Mouse (Mus musculus) myocyte (in vitro differentiated cells): ENCODE data around the gene Ninl.

Experiments used
- MYOD1 ChIP-seq, 3 experiments: IDR thresholded peaks; one replicate each; pipeline ENCODE4 v1.6.1; 2011; ENCODE audit warnings: control low read depth in 2 of 3, low read depth in 2 of 3, mild to moderate bottlenecking in 2 of 3, moderate library complexity in 1 of 3; ENCODE audit not compliant: insufficient read length in 2 of 3, control insufficient read depth in 1 of 3
- MYOG ChIP-seq, 3 experiments: IDR thresholded peaks; one replicate each; pipeline ENCODE4 v1.6.1; 2011; ENCODE audit warnings: control low read depth in 2 of 3, low read depth in 2 of 3, mild to moderate bottlenecking in 2 of 3; ENCODE audit not compliant: insufficient read length in 2 of 3, control insufficient read depth in 1 of 3, insufficient read depth in 1 of 3

GRCm38 (mm10) chr2:150923026-150923425 lies 116.2 kb downstream of the Ninl start:
- TF ChIP-seq MYOD1 (IDR thresholded peaks at IDR 0.05; ENCODE audit: control insufficient read depth in 1 of 3, insufficient read length in 2 of 3, low read depth in 2 of 3) (no peak), MYOG (IDR thresholded peaks at IDR 0.05; ENCODE audit: control insufficient read depth in 1 of 3, insufficient read depth in 1 of 3, insufficient read length in 2 of 3, low read depth in 2 of 3) (no peak)
